Mouse (Mus musculus): Measurements from ENCODE around the gene Gm17584.
"Not testable (repeated sequence)": the region's sequence is repeated elsewhere in the genome, so short reads cannot be mapped to it uniquely, and the experiment has no call there.

The Gm17584 gene

DNA sequence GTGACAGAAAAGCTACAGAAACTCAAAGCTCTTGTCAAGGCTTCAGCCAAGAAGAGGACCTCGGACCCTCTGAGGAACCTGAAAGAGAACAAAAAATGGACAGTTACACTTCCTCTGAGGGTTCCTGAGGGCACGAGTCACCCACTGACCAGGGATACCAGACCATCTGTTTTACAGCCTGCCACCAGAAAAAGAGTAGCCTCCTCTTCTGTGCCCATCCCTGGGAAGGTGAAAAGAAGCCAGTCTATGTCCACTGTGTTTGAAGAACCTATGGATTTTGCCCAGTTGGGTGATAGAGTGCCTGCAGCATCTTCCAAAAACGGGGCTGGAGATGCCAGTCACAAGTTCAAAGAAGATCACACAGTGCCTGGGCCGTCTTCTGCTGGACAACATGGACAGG lies at the start of gene Gm17584:
TSS of gene Gm17584 (plus strand) at position 301 of the 400 bp plus-strand sequence.
- not testable (repeated sequence) for DNase-seq (ENCODE audit: low read depth, low spot score)

Measured in CD4-positive, CD25-positive, alpha-beta regulatory T cell, adult 2 months (primary cell).